Mouse (Mus musculus): ENCODE measurements at regions not wholly inside any gene's neighbourhood (a gene's known extent, or its start where the extent isn't known, plus 50 kb on each side); places are given as distances from the start of the nearest gene placed in this dataset.

DNA sequence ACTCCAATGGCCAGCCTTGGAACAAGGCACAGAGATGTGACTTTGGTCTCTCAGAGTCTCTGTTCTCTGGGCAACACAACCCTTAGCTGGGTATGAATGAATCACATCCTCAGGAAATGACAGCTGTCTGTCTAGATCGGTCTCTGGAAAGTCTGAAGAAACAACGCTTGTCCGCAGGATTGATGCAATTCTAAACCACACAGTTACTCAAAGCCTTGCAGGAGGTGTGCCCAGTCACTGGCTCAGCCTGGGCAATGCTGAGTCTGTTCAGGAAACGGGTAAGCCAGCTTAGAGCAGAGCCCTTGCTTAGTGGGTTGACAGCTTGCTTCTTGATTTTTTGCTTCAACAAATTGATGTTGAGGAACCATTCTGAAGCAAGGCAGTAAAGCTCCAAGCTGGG, 53.7 kb upstream of the Nt5e start:
- Histone ChIP-seq H3K27ac (no peak overlapping the region), H3K9me3 (replicated peaks) (no peaks in the 10 kb centered on the region), H3K27me3 (no peaks in the 10 kb centered on the region), H3K4me1 (replicated peaks) (no peaks in the 10 kb centered on the region; the same call in 1 of the 2 replicates), H3K9ac (no peak overlapping the region), H3K4me3 (replicated peaks) (no peak overlapping the region), H3K36me3 (no peaks in the 10 kb centered on the region), H3K4me2 (no peak overlapping the region)
- 20% methylated on average over 4 of the region's 4 CpGs for WGBS (ENCODE audit: insufficient replicate concordance)
- DNase-seq: no peak
- peak; percentile 34; the same call in 1 of the 2 replicates for ATAC-seq (ENCODE audit: low read depth)

DNA sequence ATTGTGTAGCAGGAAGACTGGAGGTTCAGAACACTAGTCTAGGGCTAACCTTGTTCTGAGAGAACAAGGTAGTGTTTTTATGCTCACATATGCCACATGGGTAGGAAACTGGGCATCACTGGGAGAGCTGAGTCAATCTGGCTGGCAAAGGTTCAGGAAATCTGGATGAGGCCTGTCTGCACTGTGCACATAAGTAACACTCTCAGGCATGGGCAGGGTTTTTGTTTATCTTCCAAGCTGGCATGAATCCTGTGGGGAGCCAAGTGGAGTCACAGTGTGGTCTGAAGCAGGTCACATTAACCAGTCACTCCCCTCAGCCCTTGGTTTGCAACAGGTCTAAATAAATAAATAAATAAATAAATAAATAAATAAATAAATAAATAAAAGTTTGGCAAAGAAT, 53.0 kb upstream of the Nt5e start:
- no peak overlapping the region for H3K4me3 ChIP-seq (replicated peaks)
- H3K27ac ChIP-seq: no peak overlapping the region
- no peaks in the 10 kb centered on the region for H3K36me3 ChIP-seq
- DNase-seq (no peak), ATAC-seq (ENCODE audit: low read depth) (no peak; the same call in 1 of the 2 replicates)
- no peaks in the 10 kb centered on the region for H3K27me3 ChIP-seq
- H3K4me2 ChIP-seq: no peak overlapping the region
- no peak overlapping the region for H3K9ac ChIP-seq
- no peaks in the 10 kb centered on the region for H3K9me3 ChIP-seq (replicated peaks)
- no peaks in the 10 kb centered on the region; the same call in 1 of the 2 replicates for H3K4me1 ChIP-seq (replicated peaks)

DNA sequence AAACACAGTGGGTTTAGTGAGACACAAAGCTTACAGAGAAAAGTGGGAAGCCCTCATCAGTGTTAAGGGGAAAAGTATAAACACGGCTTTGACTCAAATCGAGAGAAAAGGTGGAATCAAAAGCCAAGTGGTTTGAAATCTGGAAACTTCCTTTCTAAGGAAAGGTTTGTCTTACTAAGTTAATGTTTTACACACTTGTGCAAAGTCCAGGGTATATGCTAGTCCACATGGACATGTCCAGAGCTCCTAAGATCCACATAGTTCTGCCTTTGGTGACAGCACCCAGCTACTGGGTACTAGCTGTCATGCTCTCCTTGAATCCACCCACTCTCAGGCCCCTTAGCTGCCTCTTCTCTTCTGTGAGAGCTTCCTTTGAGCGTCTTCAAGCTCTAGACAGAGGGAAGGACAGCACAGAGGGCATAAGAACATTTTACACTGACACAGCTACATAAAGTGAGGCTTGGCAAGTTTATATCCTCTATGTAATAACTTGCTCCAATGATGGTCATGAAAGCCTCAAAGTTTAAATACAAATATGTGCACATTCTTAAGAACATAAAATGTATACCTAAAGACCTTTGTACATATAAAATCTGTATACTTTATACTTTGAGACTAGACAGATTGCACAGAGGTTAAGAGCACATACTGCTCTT, 52.2 kb upstream of the Nt5e start:
- no peak for ATAC-seq (ENCODE audit: low read depth)
- WGBS (ENCODE audit: insufficient replicate concordance): 39% methylated on average over 3 of the region's 3 CpGs
- H3K4me1 ChIP-seq (replicated peaks): no peaks in the 10 kb centered on the region; the same call in 1 of the 2 replicates
- no peaks in the 10 kb centered on the region for H3K27me3 ChIP-seq
- no peaks in the 10 kb centered on the region for H3K9me3 ChIP-seq (replicated peaks)
- no peak overlapping the region for H3K9ac ChIP-seq
- no peak overlapping the region for H3K4me3 ChIP-seq (replicated peaks)
- no peak for DNase-seq
- H3K36me3 ChIP-seq: no peaks in the 10 kb centered on the region
- no peak overlapping the region for H3K27ac ChIP-seq
- H3K4me2 ChIP-seq: no peak overlapping the region

DNA sequence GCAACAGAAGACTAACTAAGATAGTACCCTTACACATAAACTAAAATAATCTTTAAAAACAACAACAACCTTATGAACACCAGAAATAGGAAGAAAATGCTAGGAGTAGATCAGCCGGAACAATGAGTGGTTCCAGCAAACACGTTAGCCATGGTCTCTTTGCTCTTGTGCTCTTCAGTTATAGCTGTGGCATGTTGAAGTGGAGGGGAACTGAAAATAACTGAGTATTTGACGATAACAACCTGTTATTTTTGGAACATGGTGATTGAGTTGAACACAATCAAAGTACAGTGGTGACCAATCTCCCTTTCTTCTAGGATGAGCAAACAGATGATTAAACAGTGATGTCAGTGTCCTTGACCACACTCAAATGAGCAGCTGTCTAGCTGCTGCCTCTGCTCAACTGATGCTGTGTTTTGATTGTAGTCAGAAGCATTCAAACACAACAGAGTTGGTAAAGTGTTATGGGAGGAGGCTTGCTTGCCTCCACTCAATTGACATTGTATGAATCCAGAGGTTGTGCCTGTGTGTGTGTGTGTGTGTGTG, 50.9 kb upstream of the Nt5e start:
- WGBS (ENCODE audit: insufficient replicate concordance): 57% methylated on average over 3 of the region's 3 CpGs
- Histone ChIP-seq H3K27me3 (no peaks in the 10 kb centered on the region), H3K27ac (no peak overlapping the region), H3K4me3 (replicated peaks) (no peak overlapping the region), H3K9ac (no peak overlapping the region), H3K4me1 (replicated peaks) (no peaks in the 10 kb centered on the region; the same call in 1 of the 2 replicates), H3K36me3 (no peaks in the 10 kb centered on the region), H3K9me3 (replicated peaks) (no peaks in the 10 kb centered on the region), H3K4me2 (no peak overlapping the region)
- ATAC-seq (ENCODE audit: low read depth) (no peak), DNase-seq (no peak)

DNA sequence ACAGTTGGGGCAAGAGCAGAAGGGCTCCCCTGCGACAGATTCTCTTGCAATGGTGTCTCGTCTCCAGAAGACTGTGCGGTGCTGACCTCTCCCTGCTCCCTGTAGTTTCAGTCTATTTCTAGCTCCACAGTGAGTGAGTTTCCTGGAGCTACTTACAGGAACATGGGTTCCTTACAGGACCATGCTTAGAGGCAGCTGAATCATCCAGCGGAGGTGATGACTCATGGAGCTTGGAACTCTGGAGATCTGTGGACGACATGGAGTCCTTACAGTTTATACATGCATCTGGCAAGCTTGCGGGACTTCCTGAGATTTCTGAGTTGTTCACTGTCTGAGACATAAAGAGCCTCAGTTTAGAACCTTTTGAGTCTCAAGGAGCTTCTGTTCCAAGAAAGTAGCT, 50.0 kb upstream of the Nt5e start:
- Histone ChIP-seq H3K4me2 (no peak overlapping the region), H3K4me3 (replicated peaks) (no peak overlapping the region), H3K27me3 (no peaks in the 10 kb centered on the region), H3K36me3 (no peaks in the 10 kb centered on the region), H3K4me1 (replicated peaks) (no peaks in the 10 kb centered on the region; the same call in 1 of the 2 replicates), H3K9me3 (replicated peaks) (no peaks in the 10 kb centered on the region), H3K27ac (no peak overlapping the region), H3K9ac (no peak overlapping the region)
- WGBS (ENCODE audit: insufficient replicate concordance): 68% methylated on average over 6 of the region's 6 CpGs
- ATAC-seq (ENCODE audit: low read depth) (no peak), DNase-seq (no peak)
